Mouse (Mus musculus) gastrocnemius, adult 2 months (tissue): ENCODE measurements at regions not wholly inside any gene's neighbourhood (a gene's known extent, or its start where the extent isn't known, plus 50 kb on each side); places are given as distances from the start of the nearest gene placed in this dataset. TPM values are rescaled to one million over a fixed set of nuclear protein-coding genes. Genes with fewer than 3 reads are reported as not detected.

Source experiments
- DNase-seq: peaks from one replicate; pipeline ENCODE4 v3.0.0; 2022
- H3K27ac ChIP-seq: fragments of 200-600 bp; 2 replicates; pipeline ENCODE4 v1.8.1; 2022; ENCODE audit warnings: mild to moderate bottlenecking
- H3K4me3 ChIP-seq: fragments of 200-600 bp; 2 replicates; pipeline ENCODE4 v1.8.1; 2022; ENCODE audit warnings: mild to moderate bottlenecking, moderate library complexity
- CTCF ChIP-seq: fragments of 200-600 bp; IDR thresholded peaks from 2 replicates; pipeline ENCODE4 v1.8.1; 2022; ENCODE audit warnings: antibody characterized with exemption, mild to moderate bottlenecking, moderate library complexity
- intact Hi-C: fragments of 180-260 bp; cut with DNase I; formaldehyde crosslinking; loops from one replicate; pipeline ENCODE4 v1.15.1; 2025
- microRNA-seq: library from miRNA; unstranded; fragments of <30 nt; microRNA quantifications from one replicate; pipeline ENCODE4 v1.2.0, GENCODE M21; 2021

- no peak for DNase-seq
- no peak for TF ChIP-seq CTCF
- intact Hi-C loops = no loop called here
Observed at GRCm38 (mm10) chr10:46350196-46350595, 772.6 kb downstream of the Hace1 start.

GRCm38 (mm10) chr10:46356775-46357174 is 779.1 kb downstream of the Hace1 start:
- no peak for TF ChIP-seq CTCF
- Histone ChIP-seq H3K27ac (no peak overlapping the region), H3K4me3 (no peak overlapping the region)
- DNase-seq = no peak
- intact Hi-C loops = no loop called here

More at GRCm38 (mm10) chr10:46350196-46350595, 772.6 kb downstream of the Hace1 start:
- H3K27ac ChIP-seq = no peak overlapping the region
- H3K4me3 ChIP-seq = no peak overlapping the region

- Histone ChIP-seq H3K4me3 (no peak overlapping the region), H3K27ac (no peak overlapping the region)
- intact Hi-C loops = no loop called here
- TF ChIP-seq CTCF = no peak
- no peak for DNase-seq
Observed at GRCm38 (mm10) chr10:46373715-46374475, 796.3 kb downstream of the Hace1 start.

- intact Hi-C loops = no loop called here
Observed at GRCm38 (mm10) chr10:46374646-46375045, 797.0 kb downstream of the Hace1 start.

GRCm38 (mm10) chr10:46397089-46397488 is 819.5 kb downstream of the Hace1 start:
- no peak for TF ChIP-seq CTCF
- intact Hi-C loops = no loop called here
- Histone ChIP-seq H3K27ac (no peak overlapping the region), H3K4me3 (no peak overlapping the region)
- DNase-seq = no peak

More at GRCm38 (mm10) chr10:46374646-46375045, 797.0 kb downstream of the Hace1 start:
- TF ChIP-seq CTCF = no peak
- Histone ChIP-seq H3K4me3 (no peak overlapping the region), H3K27ac (no peak overlapping the region)
- no peak for DNase-seq

GRCm38 (mm10) chr10:46403883-46404282 is 826.3 kb downstream of the Hace1 start:
- intact Hi-C loops = no loop called here
- Histone ChIP-seq H3K4me3 (no peak overlapping the region), H3K27ac (no peak overlapping the region)
- DNase-seq = no peak
- TF ChIP-seq CTCF = no peak

Small RNAs in the stretch of these regions (microRNA-seq; reads per million reads assigned to microRNA genes)
- gene Gm27410 = not detected
